Mouse (Mus musculus): ENCODE data around the gene Nek6.

DNA sequence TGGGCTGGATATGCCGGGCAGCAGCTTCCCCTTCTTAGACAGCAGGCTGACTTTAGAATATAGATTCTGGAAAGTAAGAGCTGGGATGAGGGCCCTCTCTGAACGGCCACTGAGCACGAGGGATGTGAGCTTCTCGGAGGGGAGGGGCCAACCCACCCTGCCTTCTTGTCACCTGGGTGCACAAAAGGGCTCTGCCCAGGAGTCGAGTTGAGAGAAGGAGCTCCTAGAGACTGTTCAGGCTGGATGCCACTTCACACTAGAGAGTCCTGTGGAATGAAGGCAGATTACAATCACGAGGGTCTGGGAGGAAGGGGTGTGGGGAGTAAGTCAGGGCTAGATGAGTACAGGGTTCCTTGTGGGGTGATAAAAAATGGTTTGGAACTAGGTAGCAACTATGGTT is 5.6 kb downstream of the Nek6 start:
- TF ChIP-seq GATA1 (IDR thresholded peaks at IDR 0.05; ENCODE audit: borderline replicate concordance, low read length) (no peak), FLI1 (IDR thresholded peaks at IDR 0.05; ENCODE audit: low read length) (no peak)

All from megakaryocyte, embryonic 14.5 days (primary cell).